Mouse (Mus musculus) hindbrain, postnatal 0 days (tissue): ENCODE data around the gene 4933424G06Rik. TPM values are rescaled to one million over a fixed set of nuclear protein-coding genes. Genes with fewer than 3 reads are reported as not detected.

Experiments
- ATAC-seq: fragments of 200-750 bp; cut with Nextera tagmentation; 2 replicates; pipeline ENCODE4 v1.8.0; 2017; ENCODE audit warnings: mild to moderate bottlenecking, moderate TSS enrichment, moderate library complexity
- DNase-seq: peaks from one replicate; pipeline ENCODE4 v3.0.0-alpha.2; 2015; ENCODE audit warnings: low spot score
- H3K27ac ChIP-seq: fragments of 300-500 bp; sonication (generic); 2 replicates; pipeline ENCODE4 v1.5.1; 2014; ENCODE audit warnings: mild to moderate bottlenecking
- H3K27me3 ChIP-seq: fragments of 300-500 bp; sonication (generic); 2 replicates; pipeline ENCODE4 v1.6.1; 2014; ENCODE audit warnings: low read length, mixed read lengths; ENCODE audit not compliant: insufficient read depth
- H3K36me3 ChIP-seq: fragments of 300-500 bp; sonication (generic); 2 replicates; pipeline ENCODE4 v1.6.1; 2014; ENCODE audit warnings: low read length, mixed read lengths; ENCODE audit not compliant: insufficient read depth
- H3K4me1 ChIP-seq: fragments of 300-500 bp; sonication (generic); 2 replicates; pipeline ENCODE4 v1.6.1; 2014; ENCODE audit warnings: antibody characterized with exemption, low read length, mixed read lengths; ENCODE audit not compliant: insufficient read depth
- H3K4me2 ChIP-seq: fragments of 300-500 bp; sonication (generic); 2 replicates; pipeline ENCODE4 v1.6.1; 2014; ENCODE audit warnings: low read depth, mild to moderate bottlenecking, low read length, moderate library complexity, mixed read lengths
- H3K4me3 ChIP-seq: fragments of 300-500 bp; sonication (generic); 2 replicates; pipeline ENCODE4 v1.5.1; 2014; ENCODE audit warnings: low read length
- H3K9ac ChIP-seq: fragments of 300-500 bp; sonication (generic); replicated peaks from 2 replicates; pipeline ENCODE4 v1.6.1; 2014; ENCODE audit warnings: mild to moderate bottlenecking, low read length, moderate library complexity, mixed read lengths
- H3K9me3 ChIP-seq: fragments of 300-500 bp; sonication (generic); 2 replicates; pipeline ENCODE4 v1.6.1; 2016; ENCODE audit warnings: low read length, mixed read lengths
- CTCF ChIP-seq: IDR thresholded peaks from 2 replicates; pipeline ENCODE4 v1.5.1; 2016; ENCODE audit warnings: antibody characterized with exemption, control low read depth, low read depth
- WGBS: fragments of 180-500 bp; shearing (Covaris S2); extraction: QIAGEN DNeasy Blood & Tissue Kit; methylation state at CpG from one replicate; pipeline ENCODE4 v1.1.7; 2014; 5-methylcytosine and 5-hydroxymethylcytosine counted together
- polyA plus RNA-seq: library from polyadenylated mRNA; unstranded; fragments of >200 nt; fragmentation: Nextera tagmentation; extraction: Ambion mirVana; gene quantifications from 2 replicates; pipeline ENCODE4 v1.2.1, GENCODE M21; 2015
- total RNA-seq: library from RNA; depleted of rRNA; stranded (reverse); fragments of >200 nt; gene quantifications from 2 replicates; pipeline ENCODE4 v1.2.3, GENCODE M21; 2014

4933424G06Rik gene
- total and polyA plus RNA-seq, 2 experiments from 2014 or later: 0.89 TPM; not detected in 1

- no peak for DNase-seq
- H3K4me1 ChIP-seq: no peaks in the 10 kb centered on the region
- no peaks in the 10 kb centered on the region for H3K36me3 ChIP-seq
- H3K4me3 ChIP-seq: no peak overlapping the region
- H3K9me3 ChIP-seq: no peaks in the 10 kb centered on the region
- no peaks in the 10 kb centered on the region for H3K27me3 ChIP-seq
- 35% methylated on average over 16 of the region's 16 CpGs for WGBS
- no peak overlapping the region for H3K9ac ChIP-seq
- no peak overlapping the region for H3K27ac ChIP-seq
- no peak for TF ChIP-seq CTCF
- peak; percentile 29; the same call in 1 of the 2 replicates for ATAC-seq
- H3K4me2 ChIP-seq: no peak overlapping the region
These were observed 37.1 kb upstream of the 4933424G06Rik start for GRCm38 (mm10) chr1:36672648-36673350.

- 72% methylated on average over 3 of the region's 3 CpGs for WGBS
- Histone ChIP-seq H3K4me2 (no peak overlapping the region), H3K36me3 (no peaks in the 10 kb centered on the region), H3K4me3 (no peak overlapping the region), H3K27ac (no peak overlapping the region), H3K4me1 (no peaks in the 10 kb centered on the region), H3K9me3 (no peaks in the 10 kb centered on the region), H3K9ac (no peak overlapping the region), H3K27me3 (no peaks in the 10 kb centered on the region)
- DNase-seq (no peak), ATAC-seq (no peak)
- no peak for TF ChIP-seq CTCF
These were observed 35.0 kb upstream of the 4933424G06Rik start for GRCm38 (mm10) chr1:36674936-36675335.

GRCm38 (mm10) chr1:36680893-36681292, 29.1 kb upstream of the 4933424G06Rik start:
- H3K4me2 ChIP-seq: no peak overlapping the region
- no peak overlapping the region for H3K4me3 ChIP-seq
- H3K27me3 ChIP-seq: no peaks in the 10 kb centered on the region
- 42% methylated on average over 7 of the region's 7 CpGs for WGBS
- ATAC-seq: no peak
- no peaks in the 10 kb centered on the region for H3K9me3 ChIP-seq
- H3K36me3 ChIP-seq: no peaks in the 10 kb centered on the region
- H3K27ac ChIP-seq: no peak overlapping the region
- peak; percentile 30 for DNase-seq
- no peaks in the 10 kb centered on the region for H3K4me1 ChIP-seq
- TF ChIP-seq CTCF: no peak
- no peak overlapping the region for H3K9ac ChIP-seq

- DNase-seq (no peak), ATAC-seq (no peak)
- no peaks in the 10 kb centered on the region for H3K4me1 ChIP-seq
- no peak for TF ChIP-seq CTCF
- H3K9me3 ChIP-seq: no peaks in the 10 kb centered on the region
- H3K27ac ChIP-seq: no peak within 1 kb of the TSS
- H3K4me3 ChIP-seq: no peak within 1 kb of the TSS
- 92% methylated on average over 39 of the region's 39 CpGs for WGBS
- H3K4me2 ChIP-seq: no peak within 1 kb of the TSS
- no peaks in the 10 kb centered on the region for H3K36me3 ChIP-seq
- H3K27me3 ChIP-seq: no peaks in the 10 kb centered on the region
- H3K9ac ChIP-seq: no peak within 1 kb of the TSS
These were observed 27.2 kb upstream of the 4933424G06Rik start, which contains the start of gene Fam178b for GRCm38 (mm10) chr1:36682620-36683355. Gene Fam178b (minus strand): TSS chr1:36683183.

GRCm38 (mm10) chr1:36683810-36684467, 26.0 kb upstream of the 4933424G06Rik start:
- H3K9ac ChIP-seq: no peak overlapping the region
- no peaks in the 10 kb centered on the region for H3K4me1 ChIP-seq
- no peak overlapping the region for H3K4me3 ChIP-seq
- no peak overlapping the region for H3K4me2 ChIP-seq
- TF ChIP-seq CTCF: peak; percentile 89
- H3K9me3 ChIP-seq: no peaks in the 10 kb centered on the region
- no peak overlapping the region for H3K27ac ChIP-seq
- WGBS: 12% methylated on average over 13 of the region's 13 CpGs
- peak; percentile 79 for ATAC-seq
- DNase-seq: peak; percentile 95
- no peaks in the 10 kb centered on the region for H3K27me3 ChIP-seq
- H3K36me3 ChIP-seq: no peaks in the 10 kb centered on the region

- peak; percentile 15; the same call in 1 of the 2 replicates for ATAC-seq
- 57% methylated on average over 11 of the region's 11 CpGs for WGBS
- no peak for DNase-seq
- Histone ChIP-seq H3K9ac (peak overlapping the region; percentile 78; the same call in 1 of the 2 replicates), H3K4me3 (peak overlapping the region; percentile 57), H3K27me3 (no peaks in the 10 kb centered on the region), H3K4me2 (peak overlapping the region; percentile 72), H3K9me3 (no peaks in the 10 kb centered on the region), H3K4me1 (peaks cover 6% of the 10 kb centered on the region), H3K36me3 (peaks cover 12% of the 10 kb centered on the region; the same call in 1 of the 2 replicates), H3K27ac (peak overlapping the region; percentile 66; the same call in 1 of the 2 replicates)
- TF ChIP-seq CTCF: no peak
These were observed 19.2 kb upstream of the 4933424G06Rik start for GRCm38 (mm10) chr1:36690671-36691235.
